Mouse (Mus musculus) left cerebral cortex, adult 6 months (tissue): Measurements from ENCODE around the gene Wdr86. TPM values are rescaled to one million over a fixed set of nuclear protein-coding genes. Genes with fewer than 3 reads are reported as not detected.

ENCODE experiments used
- long read RNA-seq, 2 experiments: library from polyadenylated mRNA; unstranded; transcript quantifications; one replicate each; pipeline ENCODE4 v2.0.0; 2019 to 2020
- polyA plus RNA-seq: library from polyadenylated mRNA; unstranded; fragments of <200 nt; fragmentation: Nextera tagmentation; gene quantifications from 2 replicates; pipeline ENCODE4 v1.2.3, GENCODE M21; 2021

Wdr86 gene
- polyA plus RNA-seq: 0.36 and 0.51 TPM in 2 replicates
- long read RNA-seq, experiment 1, partial matches to known transcripts: 0 of 3 reads
- long read RNA-seq, experiment 1, other reads (novel, unspliced or antisense): 0 of 3 reads
- long read RNA-seq, experiment 2, partial matches to known transcripts: 0 of 1 reads
- long read RNA-seq, experiment 2, other reads (novel, unspliced or antisense): 0 of 1 reads

DNA sequence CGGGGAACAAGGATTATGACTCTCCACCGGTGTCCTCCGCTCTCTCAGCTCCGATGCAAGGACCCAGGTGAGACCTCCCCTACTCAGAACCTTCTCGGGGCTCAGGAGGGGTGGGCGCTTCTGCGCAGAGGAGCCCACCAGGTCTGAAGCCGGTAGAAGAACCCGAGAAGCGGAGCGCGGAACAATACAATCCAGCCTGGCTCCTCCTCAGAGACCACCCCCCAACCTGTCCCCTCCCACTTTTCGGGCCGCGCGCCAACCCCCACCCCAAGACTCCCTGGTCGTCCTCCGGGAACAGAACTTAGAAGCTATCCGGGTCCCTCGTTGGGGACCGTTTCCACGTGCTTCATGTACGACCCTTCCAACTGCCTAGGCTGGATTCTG is at the start of gene Wdr86:
Gene Wdr86, minus strand, starts transcription at position 240 of the 384 bp plus-strand sequence.

DNA sequence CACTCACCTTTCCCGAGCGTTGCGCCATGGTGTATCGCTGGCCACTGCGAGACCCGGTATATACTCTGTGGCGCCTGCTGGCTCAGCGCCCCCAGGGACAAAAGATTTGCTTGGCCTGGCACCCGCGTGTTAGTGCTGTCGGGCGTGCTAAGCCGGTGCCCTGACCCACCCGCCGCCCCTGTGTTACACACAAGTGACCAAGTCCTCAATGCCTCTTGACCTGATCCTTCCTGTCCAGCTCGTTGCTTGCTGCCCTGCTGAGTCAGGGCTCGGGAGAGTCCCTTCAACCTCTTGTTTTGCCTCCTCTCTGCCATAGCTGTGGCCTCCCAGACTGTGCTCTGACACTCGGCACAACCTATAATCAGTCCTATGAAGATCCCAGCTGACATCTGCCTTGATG is 27.3 kb upstream of the Wdr86 start, which contains the start of gene Crygn:
Gene Crygn, minus strand, starts transcription at position 193 of the 400 bp plus-strand sequence.

GRCm38 (mm10) chr5:24685366-24686093 is 45.0 kb downstream of the Wdr86 start, which contains the start of gene Nub1:
Gene Nub1, plus strand, starts transcription at chr5:24685532.

Other genes with a start within 250 kb of the Wdr86 start
- 0.05 and 0.07 TPM in 2 replicates for gene Gbx1, start 203.5 kb downstream of the Wdr86 start, polyA plus RNA-seq
- gene Asb10, start 189.7 kb downstream of the Wdr86 start, polyA plus RNA-seq: 0.51 and 0.61 TPM in 2 replicates
- not detected in 2 replicates for gene 4931409K22Rik, start 173.9 kb downstream of the Wdr86 start, polyA plus RNA-seq
- gene Abcf2, start 153.3 kb downstream of the Wdr86 start, polyA plus RNA-seq: 65.0 and 76.5 TPM in 2 replicates
- 15.5 and 16.0 TPM in 2 replicates for gene Chpf2, start 144.0 kb downstream of the Wdr86 start, polyA plus RNA-seq
- 10.4 and 78.3 TPM in 2 replicates for gene Smarcd3, start 106.3 kb downstream of the Wdr86 start, polyA plus RNA-seq
- gene Nub1, start 45.2 kb downstream of the Wdr86 start, polyA plus RNA-seq: 27.5 and 36.6 TPM in 2 replicates
- gene Crygn, start 27.3 kb upstream of the Wdr86 start, polyA plus RNA-seq: 5.0 and 7.6 TPM in 2 replicates
- 233 and 237 TPM in 2 replicates for gene Rheb, start 111.9 kb upstream of the Wdr86 start, polyA plus RNA-seq